Mouse (Mus musculus) stomach, postnatal 0 days (tissue): Measurements from ENCODE around the gene Itpk1.

ENCODE experiments used
- CTCF ChIP-seq: IDR thresholded peaks from 2 replicates; pipeline ENCODE4 v1.5.1; 2016; ENCODE audit warnings: antibody characterized with exemption, low read depth, mild to moderate bottlenecking, moderate library complexity
- EP300 ChIP-seq: optimal IDR thresholded peaks from 2 replicates; pipeline ENCODE3; 2016; ENCODE audit warnings: antibody characterized with exemption

DNA sequence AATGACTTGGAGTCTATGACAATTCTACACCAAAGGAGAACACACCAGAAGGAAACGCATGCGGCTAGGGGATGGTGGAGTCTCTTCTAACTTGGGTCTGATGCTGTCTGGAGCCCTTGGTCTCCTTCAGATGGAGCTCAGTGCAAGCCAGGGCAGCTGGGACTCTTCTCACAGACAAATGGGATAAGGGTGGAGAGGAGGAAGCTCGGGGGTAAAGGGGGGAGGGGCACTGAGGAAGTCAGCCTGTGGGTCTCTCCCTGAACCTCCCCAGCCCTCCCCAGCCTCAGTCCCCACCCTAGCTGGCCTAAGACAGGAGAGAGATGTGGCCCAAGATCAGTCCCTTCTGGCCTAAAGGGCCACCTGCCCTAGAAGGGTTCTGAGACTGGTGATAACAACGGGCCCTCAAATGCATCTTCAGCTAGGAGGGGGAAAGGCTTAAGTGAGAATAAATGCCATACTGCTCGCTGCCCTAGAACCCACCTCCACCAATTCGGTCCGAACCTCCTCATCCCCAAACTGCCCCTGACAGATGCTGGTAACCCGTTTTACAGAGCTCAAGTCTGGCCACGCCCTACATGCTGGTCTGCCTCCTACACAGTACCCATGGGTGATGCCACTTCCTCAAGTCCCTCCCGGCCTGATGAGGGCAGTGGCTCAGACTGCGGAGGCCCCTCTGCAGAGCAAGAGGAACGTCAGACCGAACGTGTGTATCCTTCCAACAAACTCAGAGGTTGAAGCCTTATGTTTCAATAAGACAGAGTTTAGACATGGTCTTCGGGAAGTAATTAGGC, 14.8 kb downstream of the Itpk1 start:
- TF ChIP-seq CTCF (no peak), EP300 (no peak)
